Mouse (Mus musculus) midbrain, embryonic 15.5 days (tissue): Measurements from ENCODE around the gene Zfp541. TPM values are rescaled to one million over a fixed set of nuclear protein-coding genes. Genes with fewer than 3 reads are reported as not detected.
A peak's percentile ranks its signal among the peaks of the same experiment; 100 is the strongest.

Experiments used
- ATAC-seq: fragments of 200-750 bp; cut with Nextera tagmentation; replicated peaks from 2 replicates; pipeline ENCODE4 v1.8.0; 2017; ENCODE audit warnings: moderate TSS enrichment
- H3K27ac ChIP-seq: fragments of 300-500 bp; sonication (generic); 2 replicates; pipeline ENCODE4 v1.5.1; 2015; ENCODE audit warnings: mild to moderate bottlenecking, inconsistent platforms
- H3K27me3 ChIP-seq: fragments of 300-500 bp; sonication (generic); replicated peaks from 2 replicates; pipeline ENCODE4 v1.6.1; 2015; ENCODE audit warnings: inconsistent platforms
- H3K36me3 ChIP-seq: fragments of 300-500 bp; sonication (generic); replicated peaks from 2 replicates; pipeline ENCODE4 v1.6.1; 2015; ENCODE audit warnings: inconsistent platforms
- H3K4me1 ChIP-seq: fragments of 300-500 bp; sonication (generic); 2 replicates; pipeline ENCODE4 v1.6.1; 2015; ENCODE audit warnings: inconsistent platforms
- H3K4me2 ChIP-seq: fragments of 300-500 bp; sonication (generic); 2 replicates; pipeline ENCODE4 v1.6.1; 2015; ENCODE audit warnings: inconsistent platforms, mild to moderate bottlenecking, moderate library complexity
- H3K4me3 ChIP-seq: fragments of 300-500 bp; sonication (generic); 2 replicates; pipeline ENCODE4 v1.5.1; 2015; ENCODE audit warnings: mild to moderate bottlenecking, inconsistent platforms
- H3K9ac ChIP-seq: fragments of 300-500 bp; sonication (generic); 2 replicates; pipeline ENCODE4 v1.6.1; 2015; ENCODE audit warnings: mild to moderate bottlenecking, inconsistent platforms
- H3K9me3 ChIP-seq: fragments of 300-500 bp; sonication (generic); 2 replicates; pipeline ENCODE4 v1.6.1; 2016; ENCODE audit warnings: inconsistent platforms
- WGBS: fragments of 180-500 bp; shearing (Covaris S2); methylation state at CpG from one replicate; pipeline ENCODE4 v1.1.7; 2015; ENCODE audit warnings: mixed read lengths; 5-methylcytosine and 5-hydroxymethylcytosine counted together
- polyA plus RNA-seq: library from polyadenylated mRNA; unstranded; fragments of >200 nt; fragmentation: Nextera tagmentation; extraction: Ambion mirVana; gene quantifications from 2 replicates; pipeline ENCODE4 v1.2.1, GENCODE M21; 2015

Zfp541 gene
- polyA plus RNA-seq = 0.05 and 0.10 TPM in 2 replicates

GRCm38 (mm10) chr7:16061219-16062098, at the start of gene Zfp541:
TSS of gene Zfp541 (plus strand) at chr7:16061814.
- peak; percentile 75 for ATAC-seq
- H3K27me3 ChIP-seq = peaks cover 32% of the 10 kb centered on the region
- peak within 1 kb of the TSS; percentile 11 for H3K4me3 ChIP-seq

GRCm38 (mm10) chr7:16012576-16013263, 48.9 kb upstream of the Zfp541 start:
- Histone ChIP-seq H3K9me3 (no peaks in the 10 kb centered on the region), H3K4me3 (no peak overlapping the region), H3K4me2 (no peak overlapping the region), H3K36me3 (no peaks in the 10 kb centered on the region), H3K4me1 (0 out of 2 replicates have a peak, but pooled peaks cover 3% of the 10 kb centered on the region), H3K27ac (no peak overlapping the region), H3K9ac (no peak overlapping the region), H3K27me3 (no peaks in the 10 kb centered on the region)
- no peak for ATAC-seq
- 79% methylated on average over 11 of the region's 11 CpGs for WGBS

More at GRCm38 (mm10) chr7:16061219-16062098, at the start of gene Zfp541:
- no peaks in the 10 kb centered on the region for H3K9me3 ChIP-seq
- H3K9ac ChIP-seq = no peak within 1 kb of the TSS
- H3K4me1 ChIP-seq = no peaks in the 10 kb centered on the region
- H3K27ac ChIP-seq = no peak within 1 kb of the TSS
- H3K36me3 ChIP-seq = no peaks in the 10 kb centered on the region
- 52% methylated on average over 79 of the region's 80 CpGs for WGBS
- peak within 1 kb of the TSS; percentile 38 for H3K4me2 ChIP-seq

GRCm38 (mm10) chr7:16013722-16014275, 47.8 kb upstream of the Zfp541 start:
- Histone ChIP-seq H3K4me1 (0 out of 2 replicates have a peak, but pooled peaks cover 3% of the 10 kb centered on the region), H3K9ac (no peak overlapping the region), H3K27me3 (no peaks in the 10 kb centered on the region), H3K9me3 (no peaks in the 10 kb centered on the region), H3K4me3 (no peak overlapping the region), H3K36me3 (no peaks in the 10 kb centered on the region), H3K27ac (no peak overlapping the region), H3K4me2 (no peak overlapping the region)
- no peak for ATAC-seq
- 87% methylated on average over 5 of the region's 5 CpGs for WGBS

DNA sequence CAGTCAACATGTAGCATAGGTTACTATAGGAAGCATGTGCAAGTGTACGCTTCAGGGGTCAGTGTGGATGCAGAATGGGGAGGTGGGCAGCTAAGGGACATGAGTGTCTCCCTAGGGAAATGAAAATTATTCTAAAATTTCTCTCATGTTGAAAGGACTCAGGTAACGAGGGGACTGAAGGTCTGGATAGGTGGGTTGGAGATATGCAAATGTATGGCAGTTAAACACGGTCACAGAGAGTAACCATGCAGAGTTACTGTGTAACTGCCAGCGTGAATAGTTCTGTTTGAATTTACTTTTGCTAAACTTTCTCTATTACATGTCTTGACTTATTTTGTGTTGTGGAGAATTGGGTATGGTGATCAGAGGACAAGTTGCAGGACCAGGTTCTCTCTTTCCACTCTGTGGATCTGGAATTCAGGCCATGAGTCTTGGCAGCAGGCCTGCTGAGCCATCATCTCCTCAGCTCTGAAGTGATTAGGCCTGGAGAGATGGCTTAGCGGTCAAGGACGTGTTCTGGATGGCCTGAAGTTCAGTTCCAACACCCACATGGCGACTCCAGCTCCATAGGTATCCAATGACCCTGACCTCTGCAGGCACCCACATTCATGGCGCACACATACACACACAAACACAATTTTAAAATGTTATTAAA, 47.0 kb upstream of the Zfp541 start:
- Histone ChIP-seq H3K4me3 (no peak overlapping the region), H3K9me3 (no peaks in the 10 kb centered on the region), H3K9ac (no peak overlapping the region), H3K27me3 (no peaks in the 10 kb centered on the region), H3K36me3 (no peaks in the 10 kb centered on the region), H3K4me1 (0 out of 2 replicates have a peak, but pooled peaks cover 3% of the 10 kb centered on the region), H3K27ac (no peak overlapping the region), H3K4me2 (no peak overlapping the region)
- 91% methylated on average over 8 of the region's 8 CpGs for WGBS
- no peak for ATAC-seq

GRCm38 (mm10) chr7:16015384-16015783, 46.2 kb upstream of the Zfp541 start:
- H3K4me1 ChIP-seq = 0 out of 2 replicates have a peak, but pooled peaks cover 3% of the 10 kb centered on the region
- H3K36me3 ChIP-seq = no peaks in the 10 kb centered on the region
- 90% methylated on average over 5 of the region's 5 CpGs for WGBS
- no peak overlapping the region for H3K4me3 ChIP-seq
- no peak overlapping the region for H3K9ac ChIP-seq
- no peak overlapping the region for H3K4me2 ChIP-seq
- no peaks in the 10 kb centered on the region for H3K27me3 ChIP-seq
- no peak overlapping the region for H3K27ac ChIP-seq
- no peak for ATAC-seq
- no peaks in the 10 kb centered on the region for H3K9me3 ChIP-seq

DNA sequence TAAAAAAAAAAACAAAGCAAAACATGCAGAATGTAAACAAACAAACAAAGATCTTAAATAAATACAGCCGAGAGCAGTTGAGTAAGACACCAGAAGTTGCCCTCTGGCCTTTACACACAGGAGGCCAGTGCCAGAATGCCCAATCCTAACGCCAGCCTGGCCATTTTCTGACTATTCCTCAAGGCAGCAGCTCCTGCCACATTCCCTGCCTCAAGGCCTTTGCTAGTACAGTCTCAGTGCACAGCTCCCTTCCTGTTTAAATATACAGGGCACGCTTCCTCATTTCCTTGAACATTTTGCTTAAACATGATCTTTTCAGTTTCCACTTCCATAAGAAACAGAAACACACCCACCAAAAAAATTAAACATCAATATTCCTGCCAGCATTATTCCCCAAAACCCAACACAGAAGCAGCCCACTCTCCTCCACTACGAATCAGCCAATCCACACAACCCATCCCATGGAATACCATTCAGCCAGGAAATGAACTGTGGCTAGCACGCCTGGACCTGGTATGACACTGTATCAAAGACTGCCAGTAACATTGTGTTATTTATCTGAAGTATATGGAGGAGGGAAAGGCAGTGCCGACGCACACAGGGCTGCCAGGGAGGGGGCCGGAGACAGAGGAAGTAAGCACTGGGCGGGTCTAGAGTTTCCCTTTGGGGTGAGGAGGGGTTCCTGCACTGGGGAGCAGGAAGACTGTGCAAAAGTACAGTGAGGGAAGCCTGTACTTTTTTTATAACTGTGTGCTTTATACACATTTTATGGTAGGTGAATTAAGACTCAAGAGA, 43.4 kb upstream of the Zfp541 start:
- WGBS = 93% methylated on average over 9 of the region's 9 CpGs
- H3K27me3 ChIP-seq = no peaks in the 10 kb centered on the region
- no peak overlapping the region for H3K27ac ChIP-seq
- no peaks in the 10 kb centered on the region for H3K9me3 ChIP-seq
- H3K4me1 ChIP-seq = no peaks in the 10 kb centered on the region
- no peak overlapping the region for H3K4me2 ChIP-seq
- H3K9ac ChIP-seq = no peak overlapping the region
- ATAC-seq = no peak; the same call in 1 of the 2 replicates
- no peaks in the 10 kb centered on the region for H3K36me3 ChIP-seq
- no peak overlapping the region for H3K4me3 ChIP-seq

DNA sequence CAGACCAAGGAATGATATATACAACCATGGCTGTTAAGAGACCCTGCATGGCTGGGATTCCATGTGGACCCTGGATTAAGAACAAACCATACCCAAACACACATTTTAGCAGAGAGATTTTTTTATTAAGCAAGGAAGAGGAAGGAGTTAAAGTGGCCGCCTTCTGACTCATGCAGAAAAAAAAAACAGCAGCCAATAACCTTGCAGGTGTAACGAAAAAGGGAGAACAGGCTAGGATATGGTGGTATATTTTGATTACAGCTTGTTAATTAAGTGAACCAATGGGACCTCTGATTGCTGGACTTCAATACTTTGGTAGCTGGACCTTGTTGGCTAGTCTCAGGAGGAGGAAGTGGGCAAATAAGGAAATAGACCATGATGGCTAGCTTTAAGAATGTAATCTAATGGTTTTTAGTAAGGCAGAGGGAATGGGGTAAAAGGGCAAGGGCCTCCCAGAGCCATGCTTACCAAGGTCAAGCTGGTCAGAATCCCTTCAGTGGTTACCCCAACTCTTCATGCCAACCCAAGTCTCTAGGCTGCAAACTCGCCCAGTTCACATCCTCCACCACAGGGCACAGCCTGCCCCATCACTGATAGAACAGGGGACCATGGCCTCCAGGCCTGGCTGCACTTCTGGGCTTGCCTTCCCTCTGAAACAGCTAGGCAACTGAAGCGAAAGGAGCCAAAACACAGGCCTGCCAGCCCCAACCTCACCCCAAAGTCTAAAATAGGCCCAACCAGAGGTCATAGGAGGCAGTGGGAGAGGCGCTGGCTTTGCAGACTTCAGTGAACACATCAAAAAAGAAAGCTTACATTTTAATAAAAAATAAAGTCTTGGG, 42.1 kb upstream of the Zfp541 start:
- no peaks in the 10 kb centered on the region for H3K36me3 ChIP-seq
- WGBS = 90% methylated on average over 5 of the region's 5 CpGs
- no peak for ATAC-seq
- H3K27me3 ChIP-seq = no peaks in the 10 kb centered on the region
- no peaks in the 10 kb centered on the region for H3K9me3 ChIP-seq
- no peaks in the 10 kb centered on the region for H3K4me1 ChIP-seq
- no peak overlapping the region for H3K9ac ChIP-seq
- H3K27ac ChIP-seq = no peak overlapping the region
- H3K4me2 ChIP-seq = no peak overlapping the region
- no peak overlapping the region for H3K4me3 ChIP-seq

DNA sequence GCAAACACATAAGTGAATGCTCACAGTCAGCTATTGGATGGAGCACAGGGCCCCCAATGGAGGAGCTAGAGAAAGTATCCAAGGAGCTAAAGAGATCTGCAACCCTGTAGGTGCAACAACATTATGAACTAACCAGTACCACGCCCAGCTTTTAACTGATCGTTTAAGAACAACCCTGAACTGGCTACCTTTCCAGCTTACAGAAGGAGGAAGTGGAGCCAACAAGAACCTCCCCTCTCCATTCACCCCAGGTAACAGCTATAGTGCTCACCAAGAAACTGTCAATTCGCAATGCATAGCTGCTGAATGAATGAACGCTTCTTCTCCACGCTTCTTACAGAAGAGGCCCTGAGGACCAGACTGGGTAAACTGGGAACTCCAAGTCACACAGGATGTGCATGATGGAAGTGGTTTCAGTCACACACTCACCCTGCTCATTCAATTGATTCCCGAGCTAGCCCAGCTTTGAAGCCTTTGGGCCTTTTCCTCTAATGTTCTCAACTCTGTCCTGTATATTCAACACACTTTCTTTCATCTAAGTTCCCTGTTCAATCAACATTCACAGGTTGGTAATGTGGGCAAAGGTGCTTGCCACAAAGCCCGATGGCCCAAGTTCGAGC, 36.9 kb upstream of the Zfp541 start:
- 91% methylated on average over 8 of the region's 8 CpGs for WGBS
- Histone ChIP-seq H3K4me2 (no peak overlapping the region), H3K4me3 (no peak overlapping the region), H3K4me1 (no peaks in the 10 kb centered on the region), H3K27ac (no peak overlapping the region), H3K36me3 (no peaks in the 10 kb centered on the region), H3K9ac (no peak overlapping the region), H3K9me3 (no peaks in the 10 kb centered on the region), H3K27me3 (no peaks in the 10 kb centered on the region)
- no peak for ATAC-seq

DNA sequence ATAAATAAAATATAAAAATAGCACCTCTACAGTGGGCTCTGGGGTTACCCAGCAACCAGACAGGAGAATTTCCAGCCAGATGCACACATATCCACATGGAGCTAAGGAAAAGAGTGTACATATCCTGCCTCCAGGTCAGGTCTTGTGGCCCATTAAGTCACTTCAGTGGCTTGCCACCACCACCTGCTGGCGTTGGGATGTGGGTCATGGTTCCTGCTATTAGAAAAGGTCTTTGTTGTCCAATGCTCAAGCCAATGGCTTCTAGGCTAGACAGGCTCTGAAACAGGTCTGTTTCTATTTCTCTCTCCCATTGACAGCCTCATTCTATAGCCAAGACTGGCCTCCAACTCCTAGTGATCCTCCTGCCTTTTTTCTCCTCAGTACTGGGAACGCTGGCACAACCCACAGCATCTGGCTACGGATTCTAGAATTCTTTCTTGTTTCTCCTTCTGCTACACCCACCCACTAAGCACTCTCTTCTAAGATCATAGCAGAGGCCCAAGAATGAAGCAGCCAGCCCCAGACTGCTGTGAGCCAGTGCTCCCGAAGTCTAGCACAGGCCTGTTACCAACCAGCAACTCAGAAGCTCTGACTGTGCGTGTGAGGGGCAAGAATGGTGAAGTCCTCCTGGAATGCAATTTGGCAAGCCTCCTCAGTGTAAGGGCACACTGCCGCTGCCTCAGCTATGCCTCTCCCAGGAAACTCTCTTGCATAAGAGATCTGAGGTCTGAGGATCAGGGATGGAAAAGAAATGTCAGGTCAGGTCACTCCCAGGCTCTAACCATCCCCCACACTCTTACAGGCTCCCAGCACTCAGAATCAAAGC, 33.3 kb upstream of the Zfp541 start:
- no peak overlapping the region for H3K4me2 ChIP-seq
- H3K9ac ChIP-seq = no peak overlapping the region
- H3K36me3 ChIP-seq = no peaks in the 10 kb centered on the region
- H3K4me3 ChIP-seq = no peak overlapping the region
- WGBS = 86% methylated on average over 6 of the region's 6 CpGs
- 0 out of 2 replicates have a peak overlapping the region, but pooled peaks have one; percentile 18 for H3K27ac ChIP-seq
- no peak for ATAC-seq
- no peaks in the 10 kb centered on the region for H3K9me3 ChIP-seq
- H3K27me3 ChIP-seq = no peaks in the 10 kb centered on the region
- no peaks in the 10 kb centered on the region for H3K4me1 ChIP-seq

- Histone ChIP-seq H3K36me3 (no peaks in the 10 kb centered on the region), H3K27ac (no peak overlapping the region), H3K4me1 (no peaks in the 10 kb centered on the region), H3K9me3 (no peaks in the 10 kb centered on the region), H3K27me3 (no peaks in the 10 kb centered on the region), H3K4me2 (no peak overlapping the region), H3K4me3 (no peak overlapping the region), H3K9ac (no peak overlapping the region)
- WGBS = 95% methylated on average over 4 of the region's 4 CpGs
- ATAC-seq = no peak
These were observed 30.5 kb upstream of the Zfp541 start for GRCm38 (mm10) chr7:16031072-16031471.
